Comparison of ENCODE assay signal across 13 mouse cellular contexts in the genomic region with DNA sequence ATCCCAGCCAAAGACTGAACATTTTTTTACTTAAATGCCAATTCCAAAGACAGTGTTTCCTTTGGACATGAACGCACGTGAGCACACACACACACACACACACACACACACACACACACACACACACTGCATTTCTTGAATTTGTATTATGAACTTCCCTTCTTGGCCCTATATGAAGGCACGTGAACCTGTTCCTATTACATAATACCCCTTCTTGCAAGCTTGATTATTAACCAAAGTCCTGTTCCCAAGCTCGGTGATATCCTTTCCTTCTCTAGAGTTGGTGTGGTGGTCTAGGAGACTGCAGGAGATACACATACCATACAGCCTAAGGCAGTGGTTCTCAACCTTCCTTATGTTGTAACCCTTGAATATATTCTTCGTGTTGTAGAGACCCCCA.
"Had no signal": no experiment of that assay in that cellular context is flagged by ENCODE, and none has a peak within 500 bp of the region (broad histone marks: within the 10 kb centered on the region; RNA-seq: fewer than 3 reads in every experiment).

No protein-coding gene starts in this region.

- H3K4me3 ChIP-seq: hindbrain, embryonic 15.5 days; layer of hippocampus, adult 2 months; limb, embryonic 12.5 days; liver, embryonic 13.5 days; midbrain, embryonic 13.5 days; stomach, embryonic 15.5 days had no signal

- H3K27me3 ChIP-seq: hindbrain, embryonic 15.5 days; limb, embryonic 12.5 days; liver, embryonic 13.5 days; midbrain, embryonic 13.5 days; stomach, embryonic 15.5 days had no signal

- H3K27ac ChIP-seq: hindbrain, embryonic 15.5 days; kidney, postnatal 0 days; layer of hippocampus, adult 2 months; limb, embryonic 12.5 days; midbrain, embryonic 13.5 days; stomach, embryonic 15.5 days had no signal

- H3K4me1 ChIP-seq: hindbrain, embryonic 15.5 days; limb, embryonic 12.5 days; midbrain, embryonic 13.5 days; stomach, embryonic 15.5 days had no signal

- H3K9me3 ChIP-seq: hindbrain, embryonic 15.5 days; limb, embryonic 12.5 days; liver, embryonic 13.5 days; midbrain, embryonic 13.5 days; stomach, embryonic 15.5 days had no signal

- H3K4me2 ChIP-seq: hindbrain, embryonic 15.5 days; limb, embryonic 12.5 days; liver, embryonic 13.5 days; midbrain, embryonic 13.5 days; stomach, embryonic 15.5 days had no signal

- ATAC-seq: lung, postnatal 0 days; midbrain, embryonic 13.5 days had no signal

- DNase-seq: liver, embryonic 13.5 days; lung, adult 2 months; lung, postnatal 36 days; right cerebral cortex, postnatal 14 days; thymus, adult 2 months; thymus, postnatal 25 days had no signal

- H3K9ac ChIP-seq: hindbrain, embryonic 15.5 days; limb, embryonic 12.5 days; liver, embryonic 13.5 days; midbrain, embryonic 13.5 days; stomach, embryonic 15.5 days had no signal

- H3K36me3 ChIP-seq: hindbrain, embryonic 15.5 days; limb, embryonic 12.5 days; liver, embryonic 13.5 days; midbrain, embryonic 13.5 days; stomach, embryonic 15.5 days had no signal
